Mouse (Mus musculus): ENCODE measurements around the gene Ggt6. TPM values are rescaled to one million over a fixed set of nuclear protein-coding genes. Genes with fewer than 3 reads are reported as not detected.

Gene Ggt6
- polyA plus RNA-seq, 1 experiment from 2014 or later: 0.32 TPM

- H3K4me1 ChIP-seq: peaks cover 36% of the 10 kb centered on the region
- WGBS: 80% methylated on average over 6 of the region's 6 CpGs
- 0 out of 2 replicates have a peak, but pooled peaks cover 4% of the 10 kb centered on the region for H3K36me3 ChIP-seq
- no peak overlapping the region for H3K4me2 ChIP-seq (replicated peaks)
- no peak for ATAC-seq (ENCODE audit: low FRiP score)
- no peak overlapping the region for H3K27ac ChIP-seq
- no peaks in the 10 kb centered on the region for H3K27me3 ChIP-seq
- no peak overlapping the region for H3K4me3 ChIP-seq
- no peaks in the 10 kb centered on the region for H3K9me3 ChIP-seq (replicated peaks)
- H3K9ac ChIP-seq: no peak overlapping the region
These were observed 36.1 kb downstream of the Ggt6 start for GRCm38 (mm10) chr11:72471381-72471780.

- no peaks in the 10 kb centered on the region for H3K27me3 ChIP-seq
These were observed 38.2 kb downstream of the Ggt6 start for GRCm38 (mm10) chr11:72473540-72473939.

GRCm38 (mm10) chr11:72474926-72475325 is 39.6 kb downstream of the Ggt6 start:
- no peaks in the 10 kb centered on the region for H3K27me3 ChIP-seq
- no peak overlapping the region for H3K4me2 ChIP-seq (replicated peaks)
- ATAC-seq (ENCODE audit: low FRiP score): no peak
- H3K4me3 ChIP-seq: no peak overlapping the region
- no peaks in the 10 kb centered on the region for H3K9me3 ChIP-seq (replicated peaks)
- peaks cover 27% of the 10 kb centered on the region for H3K4me1 ChIP-seq
- no peak overlapping the region for H3K9ac ChIP-seq
- no peak overlapping the region for H3K27ac ChIP-seq
- H3K36me3 ChIP-seq: 0 out of 2 replicates have a peak, but pooled peaks cover 4% of the 10 kb centered on the region
- 68% methylated on average over 3 of the region's 3 CpGs for WGBS

More at GRCm38 (mm10) chr11:72473540-72473939, 38.2 kb downstream of the Ggt6 start:
- Histone ChIP-seq H3K4me2 (replicated peaks) (no peak overlapping the region), H3K9ac (no peak overlapping the region), H3K27ac (no peak overlapping the region), H3K9me3 (replicated peaks) (no peaks in the 10 kb centered on the region), H3K4me3 (no peak overlapping the region), H3K4me1 (peaks cover 37% of the 10 kb centered on the region), H3K36me3 (0 out of 2 replicates have a peak, but pooled peaks cover 4% of the 10 kb centered on the region)
- no peak for ATAC-seq (ENCODE audit: low FRiP score)
- 80% methylated on average over 4 of the region's 4 CpGs for WGBS

- no peak overlapping the region for H3K4me2 ChIP-seq (replicated peaks)
- no peak overlapping the region for H3K27ac ChIP-seq
- 0 out of 2 replicates have a peak, but pooled peaks cover 4% of the 10 kb centered on the region for H3K36me3 ChIP-seq
- H3K9ac ChIP-seq: no peak overlapping the region
- no peak for ATAC-seq (ENCODE audit: low FRiP score)
- H3K9me3 ChIP-seq (replicated peaks): no peaks in the 10 kb centered on the region
- no peak overlapping the region for H3K4me3 ChIP-seq
- 72% methylated on average over 7 of the region's 7 CpGs for WGBS
- H3K4me1 ChIP-seq: peaks cover 27% of the 10 kb centered on the region
- H3K27me3 ChIP-seq: no peaks in the 10 kb centered on the region
These were observed 40.1 kb downstream of the Ggt6 start for GRCm38 (mm10) chr11:72475408-72475807.

GRCm38 (mm10) chr11:72476074-72476625 is 40.8 kb downstream of the Ggt6 start:
- 0 out of 2 replicates have a peak, but pooled peaks cover 4% of the 10 kb centered on the region for H3K36me3 ChIP-seq
- ATAC-seq (ENCODE audit: low FRiP score): no peak
- no peak overlapping the region for H3K4me3 ChIP-seq
- 74% methylated on average over 7 of the region's 7 CpGs for WGBS
- no peaks in the 10 kb centered on the region for H3K9me3 ChIP-seq (replicated peaks)
- H3K4me1 ChIP-seq: peaks cover 27% of the 10 kb centered on the region
- H3K9ac ChIP-seq: no peak overlapping the region
- no peaks in the 10 kb centered on the region for H3K27me3 ChIP-seq
- H3K27ac ChIP-seq: no peak overlapping the region
- H3K4me2 ChIP-seq (replicated peaks): no peak overlapping the region

GRCm38 (mm10) chr11:72477182-72477581 is 41.9 kb downstream of the Ggt6 start:
- Histone ChIP-seq H3K4me2 (replicated peaks) (no peak overlapping the region), H3K9ac (no peak overlapping the region), H3K4me1 (peaks cover 27% of the 10 kb centered on the region), H3K9me3 (replicated peaks) (no peaks in the 10 kb centered on the region), H3K27ac (peak overlapping the region; percentile 41), H3K36me3 (0 out of 2 replicates have a peak, but pooled peaks cover 4% of the 10 kb centered on the region), H3K4me3 (no peak overlapping the region), H3K27me3 (no peaks in the 10 kb centered on the region)
- 33% methylated on average over 5 of the region's 5 CpGs for WGBS
- no peak for ATAC-seq (ENCODE audit: low FRiP score)

- 0 out of 2 replicates have a peak, but pooled peaks cover 4% of the 10 kb centered on the region for H3K36me3 ChIP-seq
- H3K4me3 ChIP-seq: no peak overlapping the region
- H3K4me2 ChIP-seq (replicated peaks): no peak overlapping the region
- peaks cover 27% of the 10 kb centered on the region for H3K4me1 ChIP-seq
- no peak for ATAC-seq (ENCODE audit: low FRiP score)
- no peaks in the 10 kb centered on the region for H3K9me3 ChIP-seq (replicated peaks)
- no peaks in the 10 kb centered on the region for H3K27me3 ChIP-seq
- WGBS: 77% methylated on average over 1 of the region's 1 CpGs
- H3K9ac ChIP-seq: no peak overlapping the region
- peak overlapping the region; percentile 41 for H3K27ac ChIP-seq
These were observed 42.3 kb downstream of the Ggt6 start for GRCm38 (mm10) chr11:72477653-72478052.

GRCm38 (mm10) chr11:72478228-72478627 is 42.9 kb downstream of the Ggt6 start:
- no peak for ATAC-seq (ENCODE audit: low FRiP score)
- Histone ChIP-seq H3K27me3 (no peaks in the 10 kb centered on the region), H3K9ac (no peak overlapping the region), H3K36me3 (0 out of 2 replicates have a peak, but pooled peaks cover under 1% of the 10 kb centered on the region), H3K9me3 (replicated peaks) (no peaks in the 10 kb centered on the region), H3K27ac (no peak overlapping the region), H3K4me1 (peaks cover 27% of the 10 kb centered on the region), H3K4me3 (no peak overlapping the region), H3K4me2 (replicated peaks) (no peak overlapping the region)
- 63% methylated on average over 6 of the region's 6 CpGs for WGBS

- Histone ChIP-seq H3K9me3 (replicated peaks) (no peaks in the 10 kb centered on the region), H3K4me1 (peaks cover 29% of the 10 kb centered on the region), H3K9ac (no peak overlapping the region), H3K4me2 (replicated peaks) (no peak overlapping the region), H3K4me3 (no peak overlapping the region), H3K27me3 (no peaks in the 10 kb centered on the region), H3K36me3 (no peaks in the 10 kb centered on the region), H3K27ac (no peak overlapping the region)
- WGBS: 75% methylated on average over 2 of the region's 2 CpGs
- ATAC-seq (ENCODE audit: low FRiP score): no peak
These were observed 44.2 kb downstream of the Ggt6 start for GRCm38 (mm10) chr11:72479499-72479898.

GRCm38 (mm10) chr11:72481313-72481712 is 46.0 kb downstream of the Ggt6 start:
- no peak overlapping the region for H3K27ac ChIP-seq
- no peaks in the 10 kb centered on the region for H3K27me3 ChIP-seq
- H3K4me2 ChIP-seq (replicated peaks): no peak overlapping the region
- H3K4me3 ChIP-seq: no peak overlapping the region
- H3K36me3 ChIP-seq: no peaks in the 10 kb centered on the region
- H3K9ac ChIP-seq: no peak overlapping the region
- ATAC-seq (ENCODE audit: low FRiP score): no peak
- 73% methylated on average over 5 of the region's 5 CpGs for WGBS
- H3K9me3 ChIP-seq (replicated peaks): no peaks in the 10 kb centered on the region
- peaks cover 35% of the 10 kb centered on the region for H3K4me1 ChIP-seq

GRCm38 (mm10) chr11:72481952-72482351 is 46.6 kb downstream of the Ggt6 start:
- H3K4me3 ChIP-seq: no peak overlapping the region
- H3K4me1 ChIP-seq: peaks cover 36% of the 10 kb centered on the region
- peaks cover 2% of the 10 kb centered on the region; the same call in 1 of the 2 replicates for H3K27me3 ChIP-seq
- no peak overlapping the region for H3K9ac ChIP-seq
- no peak overlapping the region for H3K4me2 ChIP-seq (replicated peaks)
- ATAC-seq (ENCODE audit: low FRiP score): no peak
- no peaks in the 10 kb centered on the region for H3K9me3 ChIP-seq (replicated peaks)
- no peaks in the 10 kb centered on the region for H3K36me3 ChIP-seq
- H3K27ac ChIP-seq: no peak overlapping the region
- 82% methylated on average over 4 of the region's 4 CpGs for WGBS

- H3K9me3 ChIP-seq (replicated peaks): no peaks in the 10 kb centered on the region
- peaks cover 43% of the 10 kb centered on the region for H3K4me1 ChIP-seq
- peaks cover 27% of the 10 kb centered on the region for H3K27me3 ChIP-seq
- no peak overlapping the region for H3K4me3 ChIP-seq
- H3K36me3 ChIP-seq: no peaks in the 10 kb centered on the region
- no peak overlapping the region for H3K4me2 ChIP-seq (replicated peaks)
- ATAC-seq (ENCODE audit: low FRiP score): no peak
- 69% methylated on average over 6 of the region's 6 CpGs for WGBS
- H3K9ac ChIP-seq: peak overlapping the region; percentile 43; the same call in 1 of the 2 replicates
- H3K27ac ChIP-seq: no peak overlapping the region
These were observed 49.2 kb downstream of the Ggt6 start for GRCm38 (mm10) chr11:72484549-72484948.

GRCm38 (mm10) chr11:72485157-72485556 is 49.8 kb downstream of the Ggt6 start:
- ATAC-seq (ENCODE audit: low FRiP score): no peak
- no peak overlapping the region for H3K4me2 ChIP-seq (replicated peaks)
- H3K9me3 ChIP-seq (replicated peaks): no peaks in the 10 kb centered on the region
- peaks cover 43% of the 10 kb centered on the region for H3K4me1 ChIP-seq
- no peaks in the 10 kb centered on the region for H3K36me3 ChIP-seq
- no peak overlapping the region for H3K27ac ChIP-seq
- peaks cover 27% of the 10 kb centered on the region for H3K27me3 ChIP-seq
- no peak overlapping the region for H3K9ac ChIP-seq
- no peak overlapping the region for H3K4me3 ChIP-seq
- 52% methylated on average over 5 of the region's 5 CpGs for WGBS
